Mouse (Mus musculus) neutrophil, adult 5-6 weeks (primary cell): ENCODE data around the gene Tshr. TPM values are rescaled to one million over a fixed set of nuclear protein-coding genes. Genes with fewer than 3 reads are reported as not detected.
"Not testable (repeated sequence)": the region's sequence is repeated elsewhere in the genome, so short reads cannot be mapped to it uniquely, and the experiment has no call there.

Experiments used
- ATAC-seq: fragments of 151-379, 151-347 bp; 2 replicates; pipeline ENCODE4 v1.8.0; 2017; ENCODE audit warnings: mild to moderate bottlenecking, moderate TSS enrichment; ENCODE audit not compliant: insufficient number of reproducible peaks, poor library complexity, low FRiP score, severe bottlenecking; ENCODE audit errors: extremely low read depth
- total RNA-seq: library from RNA; stranded (forward); fragments of 200-1000 nt; gene quantifications from 2 replicates; pipeline ENCODE4 v1.2.3, GENCODE M21; 2017

Tshr gene
- total RNA-seq = 0.12 and 0.93 TPM in 2 replicates

GRCm38 (mm10) chr12:91384281-91385017, at the start of gene Tshr, which contains the start of gene Cep128:
Gene Tshr (plus strand): TSS chr12:91384563.
Gene Cep128 (minus strand): TSS chr12:91384409.
- ATAC-seq = peak; percentile 100

GRCm38 (mm10) chr12:91338656-91339055, 45.7 kb upstream of the Tshr start:
- ATAC-seq = not testable (repeated sequence)

DNA sequence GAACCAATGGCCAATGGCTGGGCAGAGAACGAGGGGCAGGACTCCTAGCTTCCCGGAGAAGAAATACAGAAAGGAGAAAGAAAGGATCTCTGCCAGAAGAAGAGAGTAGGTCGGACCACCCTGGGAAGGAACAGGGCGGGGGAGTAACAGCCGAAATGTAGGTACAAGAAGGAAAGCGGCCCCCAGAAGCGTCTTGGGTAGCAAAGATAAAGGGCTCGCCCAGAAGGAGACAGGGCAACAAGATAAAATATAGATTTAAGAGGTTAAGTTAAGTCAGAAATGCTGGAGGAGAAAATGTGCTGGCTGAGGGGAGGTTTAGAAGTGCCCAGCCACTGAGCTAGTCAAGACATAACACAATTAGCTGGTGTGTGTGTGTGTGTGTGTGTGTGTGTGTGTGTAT, 30.6 kb upstream of the Tshr start:
- ATAC-seq = no peak

DNA sequence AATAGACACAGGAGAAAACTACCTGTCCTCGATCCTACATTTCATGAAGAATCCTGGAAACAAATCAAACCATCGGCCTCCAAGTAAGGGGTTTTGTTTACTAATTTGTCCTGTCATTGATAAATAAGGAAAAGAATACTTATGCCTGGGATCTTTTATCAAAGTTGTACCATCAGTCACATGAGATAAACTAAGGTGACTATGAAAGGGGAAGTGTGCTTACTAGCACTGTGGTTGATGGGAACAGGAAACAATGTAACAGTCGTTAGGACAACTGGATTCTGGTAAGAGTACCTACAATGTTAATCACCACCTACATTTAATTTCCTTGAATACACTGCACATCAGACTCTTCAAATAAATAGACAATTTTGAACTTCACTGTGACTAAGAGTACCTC, 15.2 kb upstream of the Tshr start:
- ATAC-seq = no peak

DNA sequence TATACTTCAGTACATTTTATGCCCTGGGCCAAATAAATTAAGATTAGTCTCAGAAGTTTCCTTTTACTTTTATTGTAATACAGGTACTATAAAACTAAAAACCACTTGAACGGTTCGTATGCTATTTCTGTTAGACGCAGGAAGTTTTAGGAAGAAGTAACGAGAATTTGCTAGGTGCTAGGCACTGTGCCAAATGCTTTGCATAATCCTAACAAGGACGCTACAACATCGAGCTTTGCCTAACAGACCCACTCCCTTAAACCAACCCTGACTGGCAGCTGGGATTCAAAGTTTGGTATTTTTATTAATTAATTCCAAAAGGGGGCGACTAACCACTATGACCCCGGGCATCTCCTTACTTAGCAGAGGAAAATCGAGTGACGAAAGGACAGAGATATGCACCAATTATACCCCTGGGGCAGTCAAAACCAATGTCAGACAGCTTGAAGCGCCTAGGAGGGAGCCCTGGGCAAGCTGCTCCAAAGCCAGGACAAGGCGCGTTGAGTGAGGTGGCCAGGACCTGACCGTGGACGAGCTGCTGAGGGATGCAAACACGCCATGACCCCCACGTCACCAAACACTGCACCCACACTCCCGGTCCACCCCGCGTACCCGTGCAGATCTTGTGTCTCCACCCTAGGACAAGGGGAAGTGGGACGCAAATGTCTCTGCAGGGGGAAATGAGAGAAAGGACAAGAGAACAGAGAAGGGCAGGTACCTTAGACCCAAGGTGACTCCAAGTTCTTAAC, 673 bp upstream of the Tshr start:
- ATAC-seq = no peak

GRCm38 (mm10) chr12:91400232-91401048, 16.1 kb downstream of the Tshr start:
- ATAC-seq = peak; percentile 93

DNA sequence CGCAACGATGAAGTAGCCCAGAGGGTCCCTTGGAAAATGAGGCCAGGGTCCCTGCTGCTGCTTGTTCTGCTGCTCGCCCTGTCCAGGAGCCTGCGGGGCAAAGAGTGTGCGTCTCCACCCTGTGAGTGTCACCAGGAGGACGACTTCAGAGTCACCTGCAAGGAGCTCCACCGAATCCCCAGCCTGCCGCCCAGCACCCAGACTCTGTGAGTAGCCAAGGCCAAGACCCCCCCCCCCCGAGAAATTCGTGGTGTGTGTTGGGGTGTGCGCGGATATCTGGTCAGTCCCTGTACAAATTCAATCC, 16.6 kb downstream of the Tshr start:
- no peak for ATAC-seq

- ATAC-seq = no peak
These were observed 25.9 kb downstream of the Tshr start for GRCm38 (mm10) chr12:91410306-91410705.

DNA sequence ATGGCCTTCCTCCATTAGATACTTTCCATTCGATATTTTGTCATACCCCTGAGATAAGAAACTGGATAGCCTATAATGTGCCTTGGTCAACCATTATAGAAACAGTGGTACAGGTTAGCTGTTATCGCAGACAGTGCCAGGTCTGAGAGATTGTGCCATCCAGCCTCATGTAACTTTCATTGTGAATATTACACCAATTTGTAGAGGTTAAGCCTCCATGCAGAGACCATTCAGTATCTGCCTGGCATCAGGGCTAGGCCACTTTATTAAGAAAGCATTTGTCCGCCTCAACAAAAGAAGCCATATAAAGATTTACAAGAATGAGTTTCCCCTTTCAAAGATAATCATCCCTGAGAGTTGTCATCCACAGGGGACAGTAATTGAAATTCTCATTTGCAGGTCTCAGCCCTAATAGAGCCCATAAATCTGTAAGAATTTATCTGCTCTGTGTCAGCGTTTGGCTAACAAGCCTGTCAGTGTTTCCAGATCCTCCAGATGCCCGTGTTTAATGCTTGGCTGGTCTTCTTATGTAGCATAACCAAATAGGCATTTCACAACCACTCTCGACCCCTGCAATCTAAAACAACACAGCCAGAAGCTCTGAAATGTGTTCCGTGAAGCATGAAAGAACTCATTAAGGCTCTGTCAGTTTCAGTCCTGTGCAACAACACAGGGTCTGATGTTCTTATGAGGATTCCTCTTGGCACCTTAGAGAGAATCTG, 28.3 kb downstream of the Tshr start:
- ATAC-seq = no peak

GRCm38 (mm10) chr12:91415112-91415511, 30.7 kb downstream of the Tshr start:
- no peak for ATAC-seq

GRCm38 (mm10) chr12:91416828-91417227, 32.5 kb downstream of the Tshr start:
- ATAC-seq = no peak

GRCm38 (mm10) chr12:91418791-91419190, 34.4 kb downstream of the Tshr start:
- ATAC-seq = peak; percentile 82

- no peak for ATAC-seq
These were observed 36.9 kb downstream of the Tshr start for GRCm38 (mm10) chr12:91421272-91421671.

GRCm38 (mm10) chr12:91423125-91423820, 38.9 kb downstream of the Tshr start:
- 0 out of 2 replicates have a peak, but pooled peaks have one; percentile 36 for ATAC-seq

DNA sequence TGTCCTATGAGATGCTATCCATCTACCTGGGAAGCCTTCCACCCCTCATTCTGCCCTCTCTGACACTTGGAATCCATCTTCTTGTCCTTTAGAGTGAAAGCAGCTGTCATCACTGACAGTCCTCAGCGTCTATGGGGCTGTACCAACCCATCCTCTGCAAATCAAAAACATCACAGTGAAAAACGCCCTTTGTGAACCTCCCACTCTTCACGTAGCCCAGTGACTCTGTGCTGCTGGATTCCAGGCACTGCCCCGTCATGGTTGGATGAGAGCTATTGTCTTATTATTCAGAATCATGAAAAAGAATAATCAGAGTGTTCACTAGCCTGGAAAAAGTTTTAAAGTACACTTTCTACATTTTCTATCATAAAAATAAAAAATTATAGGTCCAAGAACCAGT, 42.1 kb downstream of the Tshr start:
- no peak for ATAC-seq

DNA sequence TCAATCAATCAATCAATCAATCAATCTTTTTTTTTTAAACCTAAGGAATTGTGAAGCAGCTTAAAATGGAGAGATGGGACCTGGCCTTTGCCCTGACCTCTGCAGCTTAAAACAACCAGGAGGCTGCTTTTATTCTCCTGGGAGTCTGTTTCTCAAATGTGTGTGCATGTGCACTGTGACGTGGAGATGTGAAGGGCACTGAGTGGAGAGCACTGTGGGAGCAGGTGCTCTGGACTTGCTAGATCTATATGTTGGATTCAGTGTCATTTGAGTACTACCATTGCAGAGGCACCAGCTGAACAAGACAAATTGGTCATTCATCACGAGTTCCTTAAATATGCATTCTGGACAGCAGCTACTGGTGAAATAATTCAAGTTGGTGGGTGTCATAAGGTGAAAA, 42.8 kb downstream of the Tshr start:
- no peak for ATAC-seq

DNA sequence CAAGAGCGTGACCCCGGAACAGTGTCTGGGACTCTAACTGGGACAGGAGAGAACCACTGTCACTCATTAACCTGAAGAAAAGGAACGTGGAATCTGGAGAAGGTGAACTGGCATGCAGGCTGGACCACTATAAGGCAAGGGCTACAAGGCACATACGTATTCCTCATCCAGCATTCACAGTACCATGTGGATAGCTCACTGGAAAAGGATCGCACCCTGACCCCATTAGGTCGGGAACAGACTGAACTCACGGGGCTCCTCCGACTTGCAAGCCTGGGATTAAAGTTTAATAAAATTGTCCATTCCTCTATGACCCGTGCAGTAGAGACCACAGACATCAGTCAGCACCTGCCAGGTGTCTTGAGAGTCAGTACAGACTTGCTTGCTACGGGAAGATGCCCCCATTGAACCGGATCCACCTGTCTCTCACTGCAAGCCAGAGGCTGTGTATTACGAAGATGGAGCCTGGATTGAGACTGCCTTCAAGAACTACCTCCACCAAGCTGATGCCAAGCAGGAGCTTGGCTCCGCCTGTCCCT, 97.9 kb downstream of the Tshr start:
- no peak for ATAC-seq

- no peak for ATAC-seq
These were observed 102.0 kb downstream of the Tshr start for GRCm38 (mm10) chr12:91486342-91486741.
